Mouse (Mus musculus) CH12.LX (cell line): ENCODE results near the gene Mcf2l. TPM values are rescaled to one million over a fixed set of nuclear protein-coding genes. Genes with fewer than 3 reads are reported as not detected.

ENCODE experiments used
- DNase-seq: peaks from one replicate; pipeline ENCODE4 v3.0.0-alpha.2; 2013; ENCODE audit errors: extremely low read depth
- H3K27ac ChIP-seq: 2 replicates; pipeline ENCODE4 v1.5.1; 2012; ENCODE audit warnings: low read depth, mild to moderate bottlenecking, control low read depth, moderate library complexity; ENCODE audit not compliant: insufficient read depth
- H3K27me3 ChIP-seq: replicated peaks from 2 replicates; pipeline ENCODE3; 2012; ENCODE audit warnings: inconsistent platforms
- H3K36me3 ChIP-seq, 2 experiments: replicated peaks in 1 of 2; 2 replicates each; pipeline versions ENCODE3 to v1.6.1; 2012; ENCODE audit warnings: inconsistent platforms in 1 of 2, low read length in 1 of 2, mild to moderate bottlenecking in 1 of 2, mixed read lengths in 1 of 2, moderate library complexity in 1 of 2; ENCODE audit not compliant: control insufficient read depth in 1 of 2, insufficient read depth in 1 of 2
- H3K4me1 ChIP-seq, 2 experiments: 2 replicates each; pipeline ENCODE4 v1.6.1; 2012; ENCODE audit warnings: inconsistent platforms in 1 of 2, moderate library complexity in 1 of 2; ENCODE audit not compliant: insufficient read depth in 2 of 2, control insufficient read depth in 1 of 2
- H3K4me2 ChIP-seq: 2 replicates; pipeline ENCODE4 v1.6.1; 2012; ENCODE audit warnings: low read depth, mild to moderate bottlenecking, control low read depth; ENCODE audit not compliant: poor library complexity, insufficient read depth, severe bottlenecking
- H3K4me3 ChIP-seq, 3 experiments: fragments of 150-350 bp in 1 of 3; sonication (generic) in 1 of 3; replicated peaks in 1 of 3; 2 replicates each; pipeline versions ENCODE3 to v1.5.1; 2011 to 2012; ENCODE audit warnings: low read depth in 2 of 3, low read length in 2 of 3, mild to moderate bottlenecking in 2 of 3, moderate library complexity in 2 of 3, control low read depth in 1 of 3, improper control_type of control experiment in 1 of 3, inconsistent platforms in 1 of 3, mixed read lengths in 1 of 3; ENCODE audit not compliant: poor library complexity in 1 of 3
- H3K79me2 ChIP-seq: replicated peaks from 2 replicates; pipeline ENCODE4 v1.6.1; 2012; ENCODE audit warnings: mild to moderate bottlenecking, moderate library complexity; ENCODE audit not compliant: control insufficient read depth, poor library complexity, insufficient read depth, severe bottlenecking; ENCODE audit errors: extremely low read depth
- H3K9ac ChIP-seq: 2 replicates; pipeline ENCODE4 v1.6.1; 2012; ENCODE audit warnings: low read depth, mild to moderate bottlenecking, control low read depth, moderate library complexity; ENCODE audit not compliant: insufficient read depth
- H3K9me3 ChIP-seq: replicated peaks from 2 replicates; pipeline ENCODE3; 2012; ENCODE audit warnings: low read length, inconsistent platforms, mixed read lengths
- BHLHE40 ChIP-seq: IDR thresholded peaks from 2 replicates; pipeline ENCODE4 v1.6.1; 2011; ENCODE audit warnings: mild to moderate bottlenecking, low read depth, low read length, improper control_type of control experiment
- CTCF ChIP-seq, 2 experiments: IDR thresholded peaks in 1 of 2; conservative IDR thresholded peaks in 1 of 2; 2 replicates each; pipeline ENCODE4 v1.5.1; 2011 to 2012; ENCODE audit warnings: low read depth in 2 of 2, low read length in 2 of 2, improper control_type of control experiment in 1 of 2, inconsistent platforms in 1 of 2, mild to moderate bottlenecking in 1 of 2, moderate library complexity in 1 of 2
- ELF1 ChIP-seq: IDR thresholded peaks from 2 replicates; pipeline ENCODE4 v1.6.1; 2014; ENCODE audit warnings: low read depth, mild to moderate bottlenecking, inconsistent platforms, low read length, improper control_type of control experiment
- EP300 ChIP-seq: IDR thresholded peaks from 2 replicates; pipeline ENCODE4 v1.6.1; 2011; ENCODE audit warnings: low read length, improper control_type of control experiment
- GABPA ChIP-seq: IDR thresholded peaks from 2 replicates; pipeline ENCODE4 v1.6.1; 2012; ENCODE audit warnings: low read depth, low read length, improper control_type of control experiment, inconsistent platforms; ENCODE audit not compliant: insufficient replicate concordance
- HCFC1 ChIP-seq: IDR thresholded peaks from 2 replicates; pipeline ENCODE4 v1.6.1; 2012; ENCODE audit warnings: low read depth, mild to moderate bottlenecking, inconsistent platforms, low read length, improper control_type of control experiment
- IRF4 ChIP-seq: IDR thresholded peaks from 2 replicates; pipeline ENCODE4 v1.6.1; 2014; ENCODE audit warnings: low read depth, mild to moderate bottlenecking, inconsistent platforms, low read length, improper control_type of control experiment
- JUN ChIP-seq: IDR thresholded peaks from 2 replicates; pipeline ENCODE4 v1.6.1; 2011; ENCODE audit warnings: low read depth, mild to moderate bottlenecking, low read length, improper control_type of control experiment, moderate library complexity; ENCODE audit not compliant: insufficient read depth
- JUND ChIP-seq: conservative IDR thresholded peaks from 2 replicates; pipeline ENCODE4 v1.6.1; 2011; ENCODE audit warnings: low read depth, low read length, improper control_type of control experiment
- KAT2A ChIP-seq: IDR thresholded peaks from 2 replicates; pipeline ENCODE4 v1.6.1; 2012; ENCODE audit warnings: low read length, improper control_type of control experiment, inconsistent platforms; ENCODE audit not compliant: insufficient replicate concordance
- MAX ChIP-seq: IDR thresholded peaks from 2 replicates; pipeline ENCODE4 v1.6.1; 2011; ENCODE audit warnings: low read length, improper control_type of control experiment
- MAZ ChIP-seq: IDR thresholded peaks from 2 replicates; pipeline ENCODE4 v1.6.1; 2012; ENCODE audit warnings: low read depth, mild to moderate bottlenecking, inconsistent platforms, low read length, improper control_type of control experiment, moderate library complexity
- MEF2A ChIP-seq: IDR thresholded peaks from 2 replicates; pipeline ENCODE4 v1.6.1; 2014; ENCODE audit warnings: low read depth, mild to moderate bottlenecking, inconsistent platforms, low read length, improper control_type of control experiment, borderline replicate concordance
- MXI1 ChIP-seq: IDR thresholded peaks from 2 replicates; pipeline ENCODE4 v1.6.1; 2011; ENCODE audit warnings: mild to moderate bottlenecking, low read depth, low read length, improper control_type of control experiment
- MYC ChIP-seq: IDR thresholded peaks from 2 replicates; pipeline ENCODE4 v1.6.1; 2011; ENCODE audit warnings: low read depth, mild to moderate bottlenecking, improper control_type of control experiment, low read length
- NELFE ChIP-seq: IDR thresholded peaks from 2 replicates; pipeline ENCODE4 v1.6.1; 2011; ENCODE audit warnings: low read depth, low read length, improper control_type of control experiment
- NRF1 ChIP-seq: IDR thresholded peaks from 2 replicates; pipeline ENCODE4 v1.6.1; 2014; ENCODE audit warnings: low read depth, mild to moderate bottlenecking, inconsistent platforms, low read length, improper control_type of control experiment, moderate library complexity
- PAX5 ChIP-seq: IDR thresholded peaks from 2 replicates; pipeline ENCODE4 v1.6.1; 2012; ENCODE audit warnings: low read length, inconsistent platforms, mixed read lengths
- RAD21 ChIP-seq: IDR thresholded peaks from 2 replicates; pipeline ENCODE4 v1.6.1; 2011; ENCODE audit warnings: low read depth, mild to moderate bottlenecking, low read length, improper control_type of control experiment, moderate library complexity
- RCOR1 ChIP-seq: conservative IDR thresholded peaks from 2 replicates; pipeline ENCODE4 v1.6.1; 2012; ENCODE audit warnings: low read depth, mild to moderate bottlenecking, inconsistent platforms, low read length, improper control_type of control experiment
- SIN3A ChIP-seq: IDR thresholded peaks from 2 replicates; pipeline ENCODE4 v1.6.1; 2012; ENCODE audit warnings: low read length, improper control_type of control experiment, inconsistent platforms
- TCF12 ChIP-seq: IDR thresholded peaks from 2 replicates; pipeline ENCODE4 v1.6.1; 2014; ENCODE audit warnings: low read depth, mild to moderate bottlenecking, inconsistent platforms, low read length, improper control_type of control experiment
- UBTF ChIP-seq: IDR thresholded peaks from 2 replicates; pipeline ENCODE4 v1.6.1; 2012; ENCODE audit warnings: low read depth, mild to moderate bottlenecking, inconsistent platforms, low read length, improper control_type of control experiment, moderate library complexity
- USF2 ChIP-seq: conservative IDR thresholded peaks from 2 replicates; pipeline ENCODE4 v1.6.1; 2011; ENCODE audit warnings: low read depth, low read length, improper control_type of control experiment
- ZC3H11A ChIP-seq: IDR thresholded peaks from 2 replicates; pipeline ENCODE4 v1.6.1; 2012; ENCODE audit warnings: low read depth, mild to moderate bottlenecking, inconsistent platforms, low read length, improper control_type of control experiment
- dilution Hi-C: fragments of 300-500 bp; cut with MboI; formaldehyde crosslinking; loops from 2 replicates; pipeline ENCODE4 v1.14.3; 2020; ENCODE audit warnings: low sequenced_read_pairs; ENCODE audit not compliant: extremely low pct_unique_long_range_greater_than_20kb, extremely low pct_ligation_motif_present
- in situ Hi-C: fragments of 300-500 bp; cut with MboI; formaldehyde crosslinking; loops from 3 replicates; pipeline ENCODE4 v1.14.3; 2019; ENCODE audit warnings: low sequenced_read_pairs, low pct_ligation_motif_present, low pct_unique_long_range_greater_than_20kb, mixed read lengths
- polyA plus RNA-seq: library from polyadenylated mRNA; unstranded; fragments of >175 nt; gene quantifications from 2 replicates; pipeline ENCODE4 v1.2.1, GENCODE M21; 2012; ENCODE audit warnings: low read depth; ENCODE audit not compliant: insufficient read length
- total RNA-seq, 2 experiments: library from RNA; depleted of rRNA; stranded (reverse); fragments of 300-350 nt in 1 of 2; fragments of >200 nt in 1 of 2; gene quantifications; 2 replicates each; pipeline ENCODE4 v1.2.3; 2012 to 2014

Gene Mcf2l
- total and polyA plus RNA-seq, 3 experiments, result not detected

DNA sequence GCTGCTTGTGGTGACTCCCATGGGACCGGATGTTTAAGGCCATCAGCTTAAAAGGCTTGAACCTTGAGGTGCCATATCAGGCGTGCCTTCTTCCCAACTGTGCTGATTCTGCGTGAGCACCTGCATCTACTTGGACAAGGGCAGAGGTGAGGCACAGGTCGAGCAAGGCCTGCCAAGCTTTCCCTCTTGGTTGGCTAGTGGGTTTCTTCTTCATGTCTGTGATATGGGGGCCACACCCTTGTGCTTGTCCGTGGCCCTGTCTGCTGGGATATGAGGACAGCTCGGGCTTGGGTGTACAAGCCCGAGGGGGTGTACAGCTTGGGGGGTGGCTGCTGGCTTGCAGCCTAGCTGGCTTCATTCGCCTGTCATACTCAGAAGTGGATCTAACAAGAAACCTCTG lies 51.4 kb downstream of the Mcf2l start:
- Histone ChIP-seq H3K4me3 (no peak overlapping the region), H3K27ac (no peak overlapping the region), H3K27me3 (peaks cover 96% of the 10 kb centered on the region), H3K4me2 (no peak overlapping the region), H3K79me2 (no peaks in the 10 kb centered on the region), H3K36me3 (no peaks in the 10 kb centered on the region), H3K9ac (no peak overlapping the region), H3K9me3 (peaks cover 2% of the 10 kb centered on the region), H3K4me1 (no peaks in the 10 kb centered on the region; a peak in 1 of 4 replicates)
- DNase-seq, result no peak
- dilution Hi-C loops, result no loop called here
- in situ Hi-C loops, result no loop called here
- no peak for TF ChIP-seq TCF12
- no peak for TF ChIP-seq MAX
- TF ChIP-seq JUND, result no peak
- no peak for TF ChIP-seq SIN3A
- no peak for TF ChIP-seq RCOR1
- no peak for TF ChIP-seq NRF1
- no peak for TF ChIP-seq JUN
- no peak for TF ChIP-seq UBTF
- TF ChIP-seq BHLHE40, result no peak
- no peak for TF ChIP-seq USF2
- no peak for TF ChIP-seq HCFC1
- TF ChIP-seq GABPA, result no peak
- no peak for TF ChIP-seq MAZ
- TF ChIP-seq KAT2A, result no peak
- TF ChIP-seq MYC, result no peak
- TF ChIP-seq EP300, result no peak
- TF ChIP-seq RAD21, result no peak
- no peak for TF ChIP-seq ELF1

DNA sequence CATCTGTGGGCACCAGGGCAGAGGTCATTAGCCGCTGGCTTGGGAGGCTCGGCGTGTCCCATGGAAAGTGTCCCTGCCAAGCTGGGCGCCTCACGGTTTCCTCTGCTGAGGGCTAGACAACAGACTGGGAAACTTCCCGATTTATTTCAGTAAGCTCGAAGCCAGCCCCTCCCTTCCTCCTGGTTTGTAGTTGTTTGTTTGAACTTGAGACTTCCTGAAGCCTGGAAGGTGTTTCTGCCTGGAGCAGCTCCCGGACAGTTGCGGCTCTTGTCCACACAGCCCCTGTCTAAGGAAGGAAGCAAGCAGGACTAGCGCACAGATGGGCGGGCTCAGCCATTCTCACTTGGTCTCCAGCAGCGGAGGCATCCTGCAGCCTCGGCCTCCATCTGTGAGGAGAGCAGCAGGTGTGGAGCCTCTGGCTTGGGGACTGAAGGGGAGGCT lies 52.4 kb downstream of the Mcf2l start:
- in situ Hi-C loops, result no loop called here
- no peak overlapping the region for H3K4me2 ChIP-seq
- no peaks in the 10 kb centered on the region; a peak in 1 of 4 replicates for H3K4me1 ChIP-seq
- H3K9ac ChIP-seq, result no peak overlapping the region
- no peaks in the 10 kb centered on the region for H3K36me3 ChIP-seq
- H3K4me3 ChIP-seq, result no peak overlapping the region
- H3K9me3 ChIP-seq, result peaks cover 2% of the 10 kb centered on the region
- DNase-seq, result no peak
- dilution Hi-C loops, result no loop called here
- H3K27me3 ChIP-seq, result peaks cover 96% of the 10 kb centered on the region
- H3K27ac ChIP-seq, result no peak overlapping the region
- no peaks in the 10 kb centered on the region for H3K79me2 ChIP-seq
- no peak for TF ChIP-seq TCF12
- no peak for TF ChIP-seq JUN
- TF ChIP-seq MYC, result no peak
- no peak for TF ChIP-seq NELFE
- no peak for TF ChIP-seq USF2
- no peak for TF ChIP-seq KAT2A
- no peak for TF ChIP-seq GABPA
- no peak for TF ChIP-seq MAX
- no peak for TF ChIP-seq JUND
- TF ChIP-seq MXI1, result no peak
- TF ChIP-seq RAD21, result no peak
- TF ChIP-seq CTCF (conservative IDR thresholded peaks at IDR 0.05 in 1 of 2, IDR thresholded peaks at IDR 0.05 in 1 of 2; ENCODE audit: low read depth in 2 of 2, low read length in 2 of 2), result no peak
- no peak for TF ChIP-seq IRF4
- TF ChIP-seq MEF2A, result no peak
- TF ChIP-seq SIN3A, result no peak
- TF ChIP-seq ZC3H11A, result no peak
- TF ChIP-seq HCFC1, result no peak
- no peak for TF ChIP-seq PAX5
- no peak for TF ChIP-seq EP300
